Mouse (Mus musculus) CH12.LX (cell line): ENCODE measurements around the gene Fkbp7. TPM values are rescaled to one million over a fixed set of nuclear protein-coding genes. Genes with fewer than 3 reads are reported as not detected.

ENCODE experiments used
- DNase-seq: peaks from one replicate; pipeline ENCODE4 v3.0.0-alpha.2; 2013; ENCODE audit errors: extremely low read depth
- H3K27ac ChIP-seq: 2 replicates; pipeline ENCODE4 v1.5.1; 2012; ENCODE audit warnings: low read depth, mild to moderate bottlenecking, control low read depth, moderate library complexity; ENCODE audit not compliant: insufficient read depth
- H3K27me3 ChIP-seq: replicated peaks from 2 replicates; pipeline ENCODE3; 2012; ENCODE audit warnings: inconsistent platforms
- H3K36me3 ChIP-seq, 2 experiments: replicated peaks in 1 of 2; 2 replicates each; pipeline versions ENCODE3 to v1.6.1; 2012; ENCODE audit warnings: inconsistent platforms in 1 of 2, low read length in 1 of 2, mild to moderate bottlenecking in 1 of 2, mixed read lengths in 1 of 2, moderate library complexity in 1 of 2; ENCODE audit not compliant: control insufficient read depth in 1 of 2, insufficient read depth in 1 of 2
- H3K4me1 ChIP-seq, 2 experiments: 2 replicates each; pipeline ENCODE4 v1.6.1; 2012; ENCODE audit warnings: inconsistent platforms in 1 of 2, moderate library complexity in 1 of 2; ENCODE audit not compliant: insufficient read depth in 2 of 2, control insufficient read depth in 1 of 2
- H3K4me2 ChIP-seq: 2 replicates; pipeline ENCODE4 v1.6.1; 2012; ENCODE audit warnings: low read depth, mild to moderate bottlenecking, control low read depth; ENCODE audit not compliant: poor library complexity, insufficient read depth, severe bottlenecking
- H3K4me3 ChIP-seq, 3 experiments: fragments of 150-350 bp in 1 of 3; sonication (generic) in 1 of 3; replicated peaks in 1 of 3; 2 replicates each; pipeline versions ENCODE3 to v1.5.1; 2011 to 2012; ENCODE audit warnings: low read depth in 2 of 3, low read length in 2 of 3, mild to moderate bottlenecking in 2 of 3, moderate library complexity in 2 of 3, control low read depth in 1 of 3, improper control_type of control experiment in 1 of 3, inconsistent platforms in 1 of 3, mixed read lengths in 1 of 3; ENCODE audit not compliant: poor library complexity in 1 of 3
- H3K79me2 ChIP-seq: replicated peaks from 2 replicates; pipeline ENCODE4 v1.6.1; 2012; ENCODE audit warnings: mild to moderate bottlenecking, moderate library complexity; ENCODE audit not compliant: control insufficient read depth, poor library complexity, insufficient read depth, severe bottlenecking; ENCODE audit errors: extremely low read depth
- H3K9ac ChIP-seq: 2 replicates; pipeline ENCODE4 v1.6.1; 2012; ENCODE audit warnings: low read depth, mild to moderate bottlenecking, control low read depth, moderate library complexity; ENCODE audit not compliant: insufficient read depth
- H3K9me3 ChIP-seq: replicated peaks from 2 replicates; pipeline ENCODE3; 2012; ENCODE audit warnings: low read length, inconsistent platforms, mixed read lengths
- BHLHE40 ChIP-seq: IDR thresholded peaks from 2 replicates; pipeline ENCODE4 v1.6.1; 2011; ENCODE audit warnings: mild to moderate bottlenecking, low read depth, low read length, improper control_type of control experiment
- CHD1 ChIP-seq: IDR thresholded peaks from 2 replicates; pipeline ENCODE4 v1.6.1; 2012; ENCODE audit warnings: low read depth, low read length, improper control_type of control experiment, inconsistent platforms
- CTCF ChIP-seq, 2 experiments: IDR thresholded peaks in 1 of 2; conservative IDR thresholded peaks in 1 of 2; 2 replicates each; pipeline ENCODE4 v1.5.1; 2011 to 2012; ENCODE audit warnings: low read depth in 2 of 2, low read length in 2 of 2, improper control_type of control experiment in 1 of 2, inconsistent platforms in 1 of 2, mild to moderate bottlenecking in 1 of 2, moderate library complexity in 1 of 2
- E2F4 ChIP-seq: IDR thresholded peaks from 2 replicates; pipeline ENCODE4 v1.6.1; 2011; ENCODE audit warnings: low read depth, low read length, improper control_type of control experiment; ENCODE audit not compliant: insufficient replicate concordance
- EP300 ChIP-seq: IDR thresholded peaks from 2 replicates; pipeline ENCODE4 v1.6.1; 2011; ENCODE audit warnings: low read length, improper control_type of control experiment
- ETS1 ChIP-seq: conservative IDR thresholded peaks from 2 replicates; pipeline ENCODE4 v1.6.1; 2012; ENCODE audit warnings: low read depth, mild to moderate bottlenecking, inconsistent platforms, low read length, improper control_type of control experiment, moderate library complexity
- HCFC1 ChIP-seq: IDR thresholded peaks from 2 replicates; pipeline ENCODE4 v1.6.1; 2012; ENCODE audit warnings: low read depth, mild to moderate bottlenecking, inconsistent platforms, low read length, improper control_type of control experiment
- IRF4 ChIP-seq: IDR thresholded peaks from 2 replicates; pipeline ENCODE4 v1.6.1; 2014; ENCODE audit warnings: low read depth, mild to moderate bottlenecking, inconsistent platforms, low read length, improper control_type of control experiment
- KAT2A ChIP-seq: IDR thresholded peaks from 2 replicates; pipeline ENCODE4 v1.6.1; 2012; ENCODE audit warnings: low read length, improper control_type of control experiment, inconsistent platforms; ENCODE audit not compliant: insufficient replicate concordance
- MAFK ChIP-seq: IDR thresholded peaks from 2 replicates; pipeline ENCODE4 v1.6.1; 2011; ENCODE audit warnings: low read length, improper control_type of control experiment; ENCODE audit not compliant: insufficient replicate concordance
- MAX ChIP-seq: IDR thresholded peaks from 2 replicates; pipeline ENCODE4 v1.6.1; 2011; ENCODE audit warnings: low read length, improper control_type of control experiment
- MXI1 ChIP-seq: IDR thresholded peaks from 2 replicates; pipeline ENCODE4 v1.6.1; 2011; ENCODE audit warnings: mild to moderate bottlenecking, low read depth, low read length, improper control_type of control experiment
- NELFE ChIP-seq: IDR thresholded peaks from 2 replicates; pipeline ENCODE4 v1.6.1; 2011; ENCODE audit warnings: low read depth, low read length, improper control_type of control experiment
- POLR2A ChIP-seq: IDR thresholded peaks from 2 replicates; pipeline ENCODE4 v1.6.1; 2011; ENCODE audit warnings: low read depth, mild to moderate bottlenecking, improper control_type of control experiment, low read length
- POLR2AphosphoS2 ChIP-seq: IDR thresholded peaks from 2 replicates; pipeline ENCODE4 v1.6.1; 2011; ENCODE audit warnings: low read depth, low read length, improper control_type of control experiment
- RCOR1 ChIP-seq: conservative IDR thresholded peaks from 2 replicates; pipeline ENCODE4 v1.6.1; 2012; ENCODE audit warnings: low read depth, mild to moderate bottlenecking, inconsistent platforms, low read length, improper control_type of control experiment
- SMC3 ChIP-seq: IDR thresholded peaks from 2 replicates; pipeline ENCODE4 v1.6.1; 2011; ENCODE audit warnings: low read depth, low read length, improper control_type of control experiment
- TCF12 ChIP-seq: IDR thresholded peaks from 2 replicates; pipeline ENCODE4 v1.6.1; 2014; ENCODE audit warnings: low read depth, mild to moderate bottlenecking, inconsistent platforms, low read length, improper control_type of control experiment
- USF1 ChIP-seq: IDR thresholded peaks from 2 replicates; pipeline ENCODE4 v1.6.1; 2014; ENCODE audit warnings: low read depth, mild to moderate bottlenecking, inconsistent platforms, low read length, improper control_type of control experiment
- USF2 ChIP-seq: conservative IDR thresholded peaks from 2 replicates; pipeline ENCODE4 v1.6.1; 2011; ENCODE audit warnings: low read depth, low read length, improper control_type of control experiment
- ZC3H11A ChIP-seq: IDR thresholded peaks from 2 replicates; pipeline ENCODE4 v1.6.1; 2012; ENCODE audit warnings: low read depth, mild to moderate bottlenecking, inconsistent platforms, low read length, improper control_type of control experiment
- ZKSCAN1 ChIP-seq: IDR thresholded peaks from 2 replicates; pipeline ENCODE4 v1.6.1; 2012; ENCODE audit warnings: low read depth, inconsistent platforms, low read length, improper control_type of control experiment, borderline replicate concordance
- ZNF384 ChIP-seq: IDR thresholded peaks from 2 replicates; pipeline ENCODE4 v1.6.1; 2012; ENCODE audit warnings: low read depth, low read length, improper control_type of control experiment, inconsistent platforms
- dilution Hi-C: fragments of 300-500 bp; cut with MboI; formaldehyde crosslinking; loops from 2 replicates; pipeline ENCODE4 v1.14.3; 2020; ENCODE audit warnings: low sequenced_read_pairs; ENCODE audit not compliant: extremely low pct_unique_long_range_greater_than_20kb, extremely low pct_ligation_motif_present
- in situ Hi-C: fragments of 300-500 bp; cut with MboI; formaldehyde crosslinking; loops from 3 replicates; pipeline ENCODE4 v1.14.3; 2019; ENCODE audit warnings: low sequenced_read_pairs, low pct_ligation_motif_present, low pct_unique_long_range_greater_than_20kb, mixed read lengths
- polyA plus RNA-seq: library from polyadenylated mRNA; unstranded; fragments of >175 nt; gene quantifications from 2 replicates; pipeline ENCODE4 v1.2.1, GENCODE M21; 2012; ENCODE audit warnings: low read depth; ENCODE audit not compliant: insufficient read length
- total RNA-seq, 2 experiments: library from RNA; depleted of rRNA; stranded (reverse); fragments of 300-350 nt in 1 of 2; fragments of >200 nt in 1 of 2; gene quantifications; 2 replicates each; pipeline ENCODE4 v1.2.3; 2012 to 2014

Gene Fkbp7
- total and polyA plus RNA-seq, 3 experiments = 1.5 to 1.7 (median 1.5) TPM

DNA sequence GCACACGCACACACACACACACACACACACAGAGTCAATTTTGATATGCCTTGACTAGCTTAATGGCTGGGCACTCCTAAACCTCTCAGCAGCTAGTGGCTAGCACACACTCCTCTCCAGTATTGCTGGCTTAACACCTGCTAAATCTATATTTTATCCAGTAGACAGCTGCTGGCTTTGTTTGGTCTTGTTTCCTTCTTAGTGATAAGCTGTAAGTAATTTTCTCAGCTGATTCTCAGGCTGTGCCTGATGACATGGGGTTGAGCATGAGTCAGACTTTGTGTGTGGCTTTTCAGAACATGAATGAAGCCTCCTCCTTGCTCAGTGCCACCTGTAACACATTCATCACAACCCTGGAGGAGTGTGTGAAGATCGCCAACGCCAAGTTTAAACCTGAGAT lies 14.1 kb upstream of the Fkbp7 start:
- dilution Hi-C loops = no loop called here

DNA sequence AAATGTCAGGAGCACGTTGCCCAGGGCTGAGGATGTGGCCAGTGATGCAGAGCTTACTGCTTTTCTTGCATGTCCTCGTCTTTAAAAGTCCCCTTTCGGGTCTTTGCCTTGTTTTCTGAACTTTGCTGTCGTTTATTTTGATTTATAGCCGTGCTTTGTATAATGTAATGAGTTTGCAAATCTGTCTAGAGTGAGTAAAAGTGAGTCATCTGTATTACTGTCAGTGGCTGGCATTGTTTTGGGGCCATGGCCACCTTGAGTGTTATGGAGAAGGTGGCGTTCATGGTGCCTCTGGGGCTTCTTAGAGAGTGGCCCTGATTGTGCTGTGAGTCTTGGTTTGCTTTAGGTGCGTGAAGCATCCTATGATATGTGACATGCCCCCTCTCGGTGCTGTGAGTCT lies 9.4 kb upstream of the Fkbp7 start:
- TF ChIP-seq SMC3 (no peak), CTCF (conservative IDR thresholded peaks at IDR 0.05 in 1 of 2, IDR thresholded peaks at IDR 0.05 in 1 of 2; ENCODE audit: low read depth in 2 of 2, low read length in 2 of 2) (no peak), MAFK (no peak)
- no peak for DNase-seq
- H3K27me3 ChIP-seq = no peaks in the 10 kb centered on the region
- H3K36me3 ChIP-seq = peaks cover 58 to 85% of the 10 kb centered on the region in 2 experiments
- H3K9me3 ChIP-seq = no peaks in the 10 kb centered on the region
- no peak overlapping the region for H3K4me2 ChIP-seq
- peaks cover 27% of the 10 kb centered on the region for H3K79me2 ChIP-seq
- no peak overlapping the region for H3K4me3 ChIP-seq
- dilution Hi-C loops = no loop called here
- in situ Hi-C loops = no loop called here
- peaks cover 7 to 22% of the 10 kb centered on the region in 2 experiments; a peak in 3 of 4 replicates for H3K4me1 ChIP-seq
- H3K27ac ChIP-seq = no peak overlapping the region
- H3K9ac ChIP-seq = no peak overlapping the region

More for the DNA sequence above, 14.1 kb upstream of the Fkbp7 start:
- H3K36me3 ChIP-seq = peaks cover 60 to 89% of the 10 kb centered on the region in 2 experiments
- in situ Hi-C loops = no loop called here
- H3K9me3 ChIP-seq = no peaks in the 10 kb centered on the region
- no peak for DNase-seq
- no peak overlapping the region for H3K9ac ChIP-seq
- no peaks in the 10 kb centered on the region; the same call in 1 of the 2 replicates for H3K79me2 ChIP-seq
- H3K4me1 ChIP-seq = peaks cover 0 to 7% of the 10 kb centered on the region in 2 experiments; a peak in 2 of 4 replicates
- H3K4me3 ChIP-seq = no peak overlapping the region
- H3K27ac ChIP-seq = no peak overlapping the region
- no peak overlapping the region for H3K4me2 ChIP-seq
- no peak for TF ChIP-seq TCF12
- TF ChIP-seq ZC3H11A = no peak
- TF ChIP-seq ZKSCAN1 = no peak
- no peak for TF ChIP-seq POLR2A
- TF ChIP-seq KAT2A = no peak
- no peak for TF ChIP-seq POLR2AphosphoS2
- no peak for TF ChIP-seq USF1
- TF ChIP-seq, all 38 proteins: peak for 0
- H3K27me3 ChIP-seq = no peaks in the 10 kb centered on the region

DNA sequence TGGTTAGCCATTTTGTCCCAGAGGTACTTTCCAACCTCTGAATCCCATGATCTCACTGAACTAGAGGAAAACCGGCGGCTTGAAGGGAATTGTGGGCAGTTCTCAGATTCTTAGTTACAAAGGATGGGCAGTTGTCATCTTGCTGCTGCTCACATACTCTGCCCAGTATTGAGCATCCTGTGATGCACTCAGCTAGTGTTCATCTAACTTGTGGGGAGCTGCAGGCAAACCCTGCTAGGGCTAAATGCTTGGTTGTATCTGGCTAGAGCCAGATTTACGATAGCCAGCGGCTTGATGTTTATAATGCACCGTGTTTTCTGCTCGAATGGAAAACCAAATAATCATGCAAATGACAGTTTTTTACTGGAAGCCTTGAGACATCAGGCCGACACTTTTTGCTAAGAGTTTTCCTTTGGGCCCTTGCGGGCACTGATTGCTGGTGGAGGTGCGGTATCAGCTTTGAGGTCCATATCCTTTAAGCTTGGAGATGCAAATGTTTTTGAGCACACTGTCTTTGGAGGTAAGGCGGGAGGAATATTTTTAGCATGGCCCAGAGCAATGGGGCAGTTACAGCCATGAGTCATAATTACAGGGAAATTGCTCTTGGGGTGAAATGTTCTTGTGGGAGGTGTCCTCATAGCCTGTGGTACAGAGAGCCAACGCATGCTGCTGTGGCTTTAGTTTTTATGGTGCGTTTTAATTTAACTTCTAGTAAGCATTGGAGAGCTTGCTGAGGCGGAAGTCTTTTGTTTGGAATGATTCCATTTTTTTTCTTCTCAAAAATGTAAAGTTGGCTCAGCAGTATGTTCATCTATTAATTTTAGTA lies 3.7 kb upstream of the Fkbp7 start:
- peaks cover 23 to 34% of the 10 kb centered on the region in 2 experiments for H3K36me3 ChIP-seq
- H3K4me1 ChIP-seq = peaks cover 7 to 34% of the 10 kb centered on the region in 2 experiments; a peak in 3 of 4 replicates
- DNase-seq = peak; percentile 52
- H3K4me3 ChIP-seq = peak overlapping the region; percentile 72 to 92 (median 81)
- no peaks in the 10 kb centered on the region for H3K9me3 ChIP-seq
- dilution Hi-C loops (no loop called here), in situ Hi-C loops (no loop called here)
- H3K79me2 ChIP-seq = peaks cover 48% of the 10 kb centered on the region
- H3K27me3 ChIP-seq = no peaks in the 10 kb centered on the region
- H3K27ac ChIP-seq = no peak overlapping the region
- H3K4me2 ChIP-seq = peak overlapping the region; percentile 57
- peak overlapping the region; percentile 82 for H3K9ac ChIP-seq
- TF ChIP-seq BHLHE40 = 0 out of 2 replicates have a peak, but pooled peaks have one; percentile 15
- TF ChIP-seq ZNF384 = no peak
- no peak for TF ChIP-seq E2F4
- peak; percentile 59; the same call in 1 of the 2 replicates for TF ChIP-seq MAX
- no peak for TF ChIP-seq SMC3
- 0 out of 2 replicates have a peak, but pooled peaks have one; percentile 44 for TF ChIP-seq RCOR1
- no peak for TF ChIP-seq KAT2A
- TF ChIP-seq IRF4 = 0 out of 2 replicates have a peak, but pooled peaks have one; percentile 26
- TF ChIP-seq USF2 = no peak
- TF ChIP-seq ZC3H11A = no peak
- no peak; the same call in 1 of the 2 replicates for TF ChIP-seq MXI1
- peak; percentile 38; the same call in 1 of the 2 replicates for TF ChIP-seq EP300
- TF ChIP-seq CTCF (conservative IDR thresholded peaks at IDR 0.05 in 1 of 2, IDR thresholded peaks at IDR 0.05 in 1 of 2; ENCODE audit: low read depth in 2 of 2, low read length in 2 of 2) = no peak
- TF ChIP-seq HCFC1 = no peak
- no peak for TF ChIP-seq ETS1
- peak; percentile 14; the same call in 1 of the 2 replicates for TF ChIP-seq NELFE
- TF ChIP-seq CHD1 = no peak
- no peak for TF ChIP-seq POLR2A
